Comparison of ENCODE assay signal across 9 mouse cellular contexts in the genomic region with DNA sequence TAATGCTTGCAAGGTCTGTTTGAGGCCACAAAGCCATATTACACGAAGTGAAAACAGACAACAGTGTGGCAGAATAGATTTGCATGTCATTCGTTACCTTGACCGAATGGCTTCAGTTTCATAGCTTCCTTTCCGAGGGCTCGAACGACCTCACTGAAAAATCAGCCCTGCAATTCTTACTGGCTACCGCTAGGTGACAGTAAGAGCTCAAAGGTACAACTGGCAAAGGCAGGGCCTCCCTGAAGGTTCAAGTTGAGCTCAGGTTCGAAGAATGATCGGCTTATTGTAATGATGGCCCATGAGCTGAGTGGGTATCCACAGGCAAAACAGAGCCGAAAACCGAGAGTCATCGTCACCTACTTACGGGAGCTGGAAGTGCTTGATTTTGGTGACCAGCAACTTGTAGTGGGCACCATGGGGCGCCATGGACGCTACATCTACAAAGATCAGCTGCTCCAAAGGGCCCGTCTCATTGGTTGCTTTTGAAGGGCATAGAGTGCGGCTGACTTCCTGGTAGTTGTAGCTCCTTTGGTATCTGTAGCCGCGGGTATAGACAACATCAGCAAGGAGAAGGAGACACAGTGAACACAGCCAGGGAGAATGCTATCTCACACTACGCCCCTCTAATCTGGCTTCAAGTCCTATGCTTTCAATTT. TPM values are rescaled to one million over a fixed set of nuclear protein-coding genes. Genes with fewer than 3 reads are reported as not detected.
DNase-seq lines count a peak whose midpoint lies in the region; ATAC-seq and TF ChIP-seq lines count a peak whose summit lies in the region.
"Had no signal": no experiment of that assay in that cellular context is flagged by ENCODE, and none has a peak within 500 bp of the region (broad histone marks: within the 10 kb centered on the region; RNA-seq: fewer than 3 reads in every experiment).

No protein-coding gene starts in this region.

- H3K27me3 ChIP-seq in cerebellum, adult 2 months (ENCODE audit: control insufficient read depth, insufficient read depth, low read length), result no peaks in the 10 kb centered on the region
- no peaks in the 10 kb centered on the region for H3K27me3 ChIP-seq in lung, postnatal 0 days (replicated peaks; ENCODE audit: insufficient read depth, low read length)
- H3K27me3 ChIP-seq in stomach, postnatal 0 days (ENCODE audit: control insufficient read depth, insufficient read depth, low read length), result no peaks in the 10 kb centered on the region

- no peak overlapping the region for H3K4me3 ChIP-seq in cerebellum, adult 2 months (replicated peaks; ENCODE audit: insufficient read depth, low read depth, low read length)
- no peak overlapping the region for H3K4me3 ChIP-seq in lung, postnatal 0 days (ENCODE audit: low read depth, low read length)
- H3K4me3 ChIP-seq in cortical plate, adult 2 months (ENCODE audit: insufficient read depth, low read length), result no peak overlapping the region
- H3K4me3 ChIP-seq in stomach, postnatal 0 days (ENCODE audit: low read depth, low read length), result no peak overlapping the region

- no peak overlapping the region for H3K9ac ChIP-seq in lung, postnatal 0 days (replicated peaks; ENCODE audit: low read depth)
- H3K9ac ChIP-seq in stomach, postnatal 0 days (ENCODE audit: low read length), result no peak overlapping the region

- no peak for ATAC-seq in lung, postnatal 0 days
- no peak for ATAC-seq in stomach, postnatal 0 days (ENCODE audit: low FRiP score, low TSS enrichment)

- WGBS in cerebellum, adult 2 months, result 87% methylated on average over 20 of the region's 20 CpGs
- WGBS in lung, postnatal 0 days, result 81% methylated on average over 20 of the region's 20 CpGs
- WGBS in stomach, postnatal 0 days, result 82% methylated on average over 20 of the region's 20 CpGs

- TF ChIP-seq CTCF in cerebellum, adult 2 months (IDR thresholded peaks at IDR 0.05; ENCODE audit: borderline replicate concordance, insufficient read depth, low read depth, low read length), result 0 out of 2 replicates have a peak, but pooled peaks have one; percentile 12
- peak; percentile 68 for TF ChIP-seq CTCF in lung, postnatal 0 days (IDR thresholded peaks at IDR 0.05)
- peak; percentile 49 for TF ChIP-seq CTCF in cortical plate, adult 2 months (IDR thresholded peaks at IDR 0.05; ENCODE audit: extremely low read depth, insufficient read depth, low read length)
- TF ChIP-seq CTCF in stomach, postnatal 0 days (IDR thresholded peaks at IDR 0.05; ENCODE audit: low read depth), result peak; percentile 68

- H3K27ac ChIP-seq in cerebellum, adult 2 months (ENCODE audit: insufficient read depth, low read length), result 0 out of 2 replicates have a peak overlapping the region, but pooled peaks have one; percentile 21
- H3K27ac ChIP-seq in lung, postnatal 0 days (ENCODE audit: low read length), result no peak overlapping the region
- no peak overlapping the region for H3K27ac ChIP-seq in cortical plate, adult 2 months (ENCODE audit: insufficient read depth, low read length)
- H3K27ac ChIP-seq in stomach, postnatal 0 days (replicated peaks), result no peak overlapping the region

- no peak overlapping the region for H3K4me2 ChIP-seq in lung, postnatal 0 days (replicated peaks; ENCODE audit: low read depth, low read length)
- no peak overlapping the region for H3K4me2 ChIP-seq in stomach, postnatal 0 days (replicated peaks; ENCODE audit: low read depth)

- peaks cover 4% of the 10 kb centered on the region; the same call in 1 of the 2 replicates for H3K4me1 ChIP-seq in cerebellum, adult 2 months (ENCODE audit: control insufficient read depth, insufficient read depth, low read length)
- no peaks in the 10 kb centered on the region for H3K4me1 ChIP-seq in lung, postnatal 0 days (ENCODE audit: insufficient read depth, low read depth, low read length)
- peaks cover 1% of the 10 kb centered on the region; the same call in 1 of the 2 replicates for H3K4me1 ChIP-seq in cortical plate, adult 2 months (ENCODE audit: control insufficient read depth, insufficient read depth, low read length)
- H3K4me1 ChIP-seq in stomach, postnatal 0 days (replicated peaks; ENCODE audit: control insufficient read depth, insufficient read depth), result no peaks in the 10 kb centered on the region

- no peak for TF ChIP-seq POLR2A in cerebellum, adult 2 months (IDR thresholded peaks at IDR 0.05; ENCODE audit: borderline replicate concordance, insufficient read depth, low read length)
- no peak for TF ChIP-seq POLR2A in cortical plate, adult 2 months (IDR thresholded peaks at IDR 0.05; ENCODE audit: extremely low read depth, insufficient read depth, low read length)

- DNase-seq in cerebellum, adult 2 months, result no peak
- DNase-seq in cerebellum, postnatal 14 days, result no peak
- DNase-seq in lung, postnatal 0 days (ENCODE audit: low spot score), result no peak
- DNase-seq in lung, postnatal 4 days, result no peak
- DNase-seq in stomach, postnatal 0 days (ENCODE audit: low spot score), result no peak
- DNase-seq in adipocyte (ENCODE audit: low spot score), result no peak
- no peak for DNase-seq in heart, adult 11 months
- DNase-seq: heart, postnatal 14 days had no signal

- H3K9me3 ChIP-seq in lung, postnatal 0 days (ENCODE audit: low read length), result no peaks in the 10 kb centered on the region
- H3K9me3 ChIP-seq in stomach, postnatal 0 days (ENCODE audit: control insufficient read depth, low read length), result no peaks in the 10 kb centered on the region

- no peaks in the 10 kb centered on the region for H3K36me3 ChIP-seq in lung, postnatal 0 days (ENCODE audit: insufficient read depth, low read length)
- no peaks in the 10 kb centered on the region for H3K36me3 ChIP-seq in stomach, postnatal 0 days (ENCODE audit: control insufficient read depth, insufficient read depth, low read length)

- TF ChIP-seq EP300 in lung, postnatal 0 days (IDR thresholded peaks at IDR 0.05), result no peak
- TF ChIP-seq EP300 in stomach, postnatal 0 days (optimal IDR thresholded peaks at IDR 0.05), result no peak

RNA-seq across cellular contexts. Expression of a gene that starts 33.4 kb away (rescaled TPM):
- 32.9 and 37.6 TPM in 2 replicates for polyA plus RNA-seq in cerebellum, adult 2 months (2012; rRNA removed)
- 0.53 and 0.98 TPM in 2 replicates for polyA plus RNA-seq in lung, postnatal 0 days (2015; fragmentation: Nextera tagmentation; extraction: Ambion mirVana)
- 60.0 and 67.5 TPM in 2 replicates for polyA plus RNA-seq in cortical plate, adult 2 months (2012; rRNA removed)
- 9.8 and 11.1 TPM in 2 replicates for polyA plus RNA-seq in stomach, postnatal 0 days (2015; fragmentation: Nextera tagmentation; extraction: Ambion mirVana)

RNA-seq across cellular contexts. Expression of a gene that starts 47.4 kb away (rescaled TPM):
- polyA plus RNA-seq in cerebellum, adult 2 months (2012; rRNA removed), result 14.9 and 19.8 TPM in 2 replicates
- 15.4 and 17.5 TPM in 2 replicates for polyA plus RNA-seq in lung, postnatal 0 days (2015; fragmentation: Nextera tagmentation; extraction: Ambion mirVana)
- 17.9 and 20.4 TPM in 2 replicates for polyA plus RNA-seq in cortical plate, adult 2 months (2012; rRNA removed)
- polyA plus RNA-seq in stomach, postnatal 0 days (2015; fragmentation: Nextera tagmentation; extraction: Ambion mirVana), result 7.9 and 8.4 TPM in 2 replicates

Comparison
In these comparisons a context has a peak if more than half of its experiments do, and no peak if none do; other contexts are left out.
1. CTCF ChIP-seq: peak in every context shown above with its lines; median percentile 68 in lung, postnatal 0 days; 68 in stomach, postnatal 0 days; 49 in cortical plate, adult 2 months; 12 in cerebellum, adult 2 months.